Mouse (Mus musculus): ENCODE measurements at regions not wholly inside any gene's neighbourhood (a gene's known extent, or its start where the extent isn't known, plus 50 kb on each side); places are given as distances from the start of the nearest gene placed in this dataset.

DNA sequence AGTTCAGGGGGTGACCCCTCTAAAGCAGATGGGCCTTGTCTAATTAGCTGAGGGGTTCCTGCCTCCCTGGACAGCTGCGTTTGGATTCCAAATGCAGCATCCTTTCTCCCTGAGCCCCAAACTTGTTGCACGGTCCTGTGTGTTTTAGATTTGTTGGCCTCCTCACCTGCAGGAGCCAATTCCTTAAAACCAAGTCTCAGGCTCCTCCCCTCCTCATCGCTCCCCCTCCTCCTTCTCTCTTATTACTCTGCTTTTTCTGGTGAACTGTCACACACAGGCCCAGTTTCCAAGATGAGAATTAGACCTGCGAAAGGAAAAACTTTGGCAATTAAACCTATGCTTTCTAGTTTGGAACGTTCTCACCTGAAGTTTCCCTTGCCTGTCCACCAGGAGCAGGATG lies 106.3 kb downstream of the Ppp4r2 start:
- H3K27ac ChIP-seq (ENCODE audit: low read depth, low read length): no peak overlapping the region
- ATAC-seq (ENCODE audit: low FRiP score, low TSS enrichment): no peak
- no peaks in the 10 kb centered on the region for H3K36me3 ChIP-seq (ENCODE audit: control insufficient read depth, insufficient read depth, low read length)
- H3K4me3 ChIP-seq (ENCODE audit: low read length): no peak overlapping the region
- no peaks in the 10 kb centered on the region for H3K9me3 ChIP-seq (ENCODE audit: control insufficient read depth, low read length)
- no peaks in the 10 kb centered on the region for H3K4me1 ChIP-seq (ENCODE audit: control insufficient read depth, insufficient read depth, low read length)
- no peaks in the 10 kb centered on the region for H3K27me3 ChIP-seq (ENCODE audit: control insufficient read depth, insufficient read depth, low read length)
- no peak overlapping the region for H3K4me2 ChIP-seq (replicated peaks; ENCODE audit: low read depth, low read length)
- no peak overlapping the region for H3K9ac ChIP-seq (ENCODE audit: low read depth, low read length)
- 78% methylated on average over 5 of the region's 5 CpGs for WGBS

DNA sequence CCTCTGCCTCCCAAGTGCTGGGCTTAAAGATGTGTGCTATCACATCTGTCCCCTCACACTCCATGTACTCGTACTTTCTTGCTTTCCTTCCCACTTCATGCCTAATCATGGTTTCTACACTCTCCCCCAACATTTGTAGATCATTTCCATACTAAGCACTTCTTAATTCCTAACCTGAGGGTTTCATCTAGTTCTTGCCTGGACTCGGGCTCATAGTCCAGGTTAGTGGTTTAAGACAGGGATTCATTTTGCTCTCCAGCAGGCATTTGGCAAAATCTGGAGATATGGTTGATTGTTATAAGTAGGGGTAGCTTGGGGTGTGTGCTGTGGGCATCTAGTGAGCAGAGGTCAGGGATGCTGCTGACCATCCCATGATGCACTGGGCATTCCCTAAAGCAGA lies 108.3 kb downstream of the Ppp4r2 start:
- no peak for ATAC-seq (ENCODE audit: low FRiP score, low TSS enrichment)
- 79% methylated on average over 2 of the region's 2 CpGs for WGBS
- no peak overlapping the region for H3K9ac ChIP-seq (ENCODE audit: low read depth, low read length)
- no peak overlapping the region for H3K4me3 ChIP-seq (ENCODE audit: low read length)
- H3K4me1 ChIP-seq (ENCODE audit: control insufficient read depth, insufficient read depth, low read length): no peaks in the 10 kb centered on the region
- H3K36me3 ChIP-seq (ENCODE audit: control insufficient read depth, insufficient read depth, low read length): no peaks in the 10 kb centered on the region
- H3K9me3 ChIP-seq (ENCODE audit: control insufficient read depth, low read length): no peaks in the 10 kb centered on the region
- no peak overlapping the region for H3K27ac ChIP-seq (ENCODE audit: low read depth, low read length)
- H3K4me2 ChIP-seq (replicated peaks; ENCODE audit: low read depth, low read length): no peak overlapping the region
- H3K27me3 ChIP-seq (ENCODE audit: control insufficient read depth, insufficient read depth, low read length): no peaks in the 10 kb centered on the region

DNA sequence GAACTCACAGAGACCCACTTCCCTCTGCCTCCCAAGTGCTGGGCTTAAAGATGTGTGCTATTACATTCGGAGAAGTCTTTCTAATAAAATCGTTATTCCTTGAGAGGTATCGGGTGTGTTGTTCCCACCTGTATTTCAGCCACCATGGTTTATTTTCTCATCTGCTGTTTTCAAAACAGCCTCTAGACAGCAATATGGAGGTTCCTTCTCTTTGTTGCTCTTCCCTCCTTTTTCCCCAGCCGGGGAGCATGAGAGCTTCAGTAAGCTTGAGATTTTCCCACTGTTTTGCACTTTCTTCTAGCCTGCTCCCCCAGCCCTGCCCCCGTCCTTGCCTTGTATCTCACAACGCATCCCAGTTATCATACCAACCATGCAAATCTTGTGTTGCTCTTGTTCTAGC lies 109.5 kb downstream of the Ppp4r2 start:
- ATAC-seq (ENCODE audit: low FRiP score, low TSS enrichment): no peak
- WGBS: 85% methylated on average over 6 of the region's 6 CpGs

DNA sequence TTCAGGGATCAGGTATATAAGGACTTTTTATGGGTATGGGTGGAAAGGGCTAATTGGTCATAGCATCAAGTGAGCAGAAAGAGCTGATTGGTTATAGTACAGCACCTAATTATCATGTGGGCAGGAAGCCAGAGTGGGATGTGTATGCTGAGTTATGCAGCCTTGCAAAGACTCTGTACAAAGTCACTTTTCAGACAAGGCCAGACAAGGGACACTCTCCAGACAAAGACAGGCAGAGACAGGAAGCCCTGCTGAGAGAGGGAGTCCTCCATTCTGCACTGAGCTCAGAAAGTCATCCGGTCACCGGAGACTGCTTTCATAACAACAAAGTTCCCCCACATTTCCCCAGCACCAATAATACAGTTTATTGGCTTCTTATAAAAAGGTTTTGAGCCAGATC lies 112.4 kb downstream of the Ppp4r2 start:
- no peaks in the 10 kb centered on the region for H3K4me1 ChIP-seq (ENCODE audit: control insufficient read depth, insufficient read depth, low read length)

More for the DNA sequence above, 109.5 kb downstream of the Ppp4r2 start:
- Histone ChIP-seq H3K4me1 (ENCODE audit: control insufficient read depth, insufficient read depth, low read length) (no peaks in the 10 kb centered on the region), H3K9me3 (ENCODE audit: control insufficient read depth, low read length) (no peaks in the 10 kb centered on the region), H3K4me2 (replicated peaks; ENCODE audit: low read depth, low read length) (no peak overlapping the region), H3K9ac (ENCODE audit: low read depth, low read length) (no peak overlapping the region), H3K27ac (ENCODE audit: low read depth, low read length) (no peak overlapping the region), H3K27me3 (ENCODE audit: control insufficient read depth, insufficient read depth, low read length) (no peaks in the 10 kb centered on the region), H3K4me3 (ENCODE audit: low read length) (no peak overlapping the region), H3K36me3 (ENCODE audit: control insufficient read depth, insufficient read depth, low read length) (no peaks in the 10 kb centered on the region)

DNA sequence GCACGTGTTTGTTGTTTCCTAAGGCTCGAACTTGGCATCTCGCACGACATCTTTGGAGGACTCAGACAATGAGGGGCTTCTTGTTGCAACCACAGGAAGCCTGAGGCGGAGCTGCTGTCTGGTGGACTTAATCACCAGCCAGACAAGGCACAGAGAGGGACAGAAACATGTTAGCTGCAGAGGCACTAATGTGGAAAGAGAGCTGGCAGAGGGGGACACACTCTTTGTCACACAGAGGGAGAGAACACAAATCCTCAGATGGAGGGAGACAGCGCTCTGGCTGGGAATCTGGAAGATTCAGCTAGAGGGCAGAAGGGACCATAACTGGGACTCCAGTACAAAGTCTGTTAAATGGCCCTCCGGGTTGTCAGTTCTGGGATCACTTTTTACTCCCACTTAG lies 114.9 kb downstream of the Ppp4r2 start:
- Histone ChIP-seq H3K4me3 (ENCODE audit: low read length) (no peak overlapping the region), H3K36me3 (ENCODE audit: control insufficient read depth, insufficient read depth, low read length) (no peaks in the 10 kb centered on the region), H3K9ac (ENCODE audit: low read depth, low read length) (no peak overlapping the region), H3K27me3 (ENCODE audit: control insufficient read depth, insufficient read depth, low read length) (no peaks in the 10 kb centered on the region), H3K4me2 (replicated peaks; ENCODE audit: low read depth, low read length) (no peak overlapping the region), H3K9me3 (ENCODE audit: control insufficient read depth, low read length) (no peaks in the 10 kb centered on the region), H3K27ac (ENCODE audit: low read depth, low read length) (no peak overlapping the region), H3K4me1 (ENCODE audit: control insufficient read depth, insufficient read depth, low read length) (no peaks in the 10 kb centered on the region)
- no peak for ATAC-seq (ENCODE audit: low FRiP score, low TSS enrichment)
- WGBS: 63% methylated on average over 7 of the region's 7 CpGs

More for the DNA sequence above, 112.4 kb downstream of the Ppp4r2 start:
- no peak for ATAC-seq (ENCODE audit: low FRiP score, low TSS enrichment)
- 84% methylated on average over 2 of the region's 2 CpGs for WGBS
- Histone ChIP-seq H3K36me3 (ENCODE audit: control insufficient read depth, insufficient read depth, low read length) (no peaks in the 10 kb centered on the region), H3K4me3 (ENCODE audit: low read length) (no peak overlapping the region), H3K9me3 (ENCODE audit: control insufficient read depth, low read length) (no peaks in the 10 kb centered on the region), H3K27ac (ENCODE audit: low read depth, low read length) (no peak overlapping the region), H3K4me2 (replicated peaks; ENCODE audit: low read depth, low read length) (no peak overlapping the region), H3K9ac (ENCODE audit: low read depth, low read length) (no peak overlapping the region), H3K27me3 (ENCODE audit: control insufficient read depth, insufficient read depth, low read length) (no peaks in the 10 kb centered on the region)

DNA sequence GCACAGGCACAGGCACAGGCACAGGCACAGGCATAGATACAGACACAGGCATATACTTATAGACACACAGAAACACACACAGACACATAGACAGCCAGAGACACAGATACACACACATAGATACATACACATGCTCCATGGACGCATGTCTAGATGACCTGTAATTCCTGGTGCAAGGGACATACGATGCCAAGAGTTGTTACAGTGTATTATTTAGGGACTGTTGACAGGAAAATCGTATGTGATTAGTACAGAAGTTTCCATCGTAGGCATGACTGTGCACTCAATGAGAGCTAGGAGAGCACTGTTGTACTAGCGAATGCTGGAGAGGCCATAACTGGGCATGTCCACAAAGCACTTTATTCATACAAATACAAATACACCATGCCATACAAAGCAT lies 118.2 kb downstream of the Ppp4r2 start:
- Histone ChIP-seq H3K27me3 (ENCODE audit: control insufficient read depth, insufficient read depth, low read length) (no peaks in the 10 kb centered on the region), H3K9ac (ENCODE audit: low read depth, low read length) (no peak overlapping the region), H3K4me2 (replicated peaks; ENCODE audit: low read depth, low read length) (no peak overlapping the region), H3K4me3 (ENCODE audit: low read length) (no peak overlapping the region), H3K36me3 (ENCODE audit: control insufficient read depth, insufficient read depth, low read length) (no peaks in the 10 kb centered on the region), H3K4me1 (ENCODE audit: control insufficient read depth, insufficient read depth, low read length) (no peaks in the 10 kb centered on the region), H3K27ac (ENCODE audit: low read depth, low read length) (no peak overlapping the region), H3K9me3 (ENCODE audit: control insufficient read depth, low read length) (no peaks in the 10 kb centered on the region)
- 83% methylated on average over 5 of the region's 5 CpGs for WGBS
- ATAC-seq (ENCODE audit: low FRiP score, low TSS enrichment): no peak

DNA sequence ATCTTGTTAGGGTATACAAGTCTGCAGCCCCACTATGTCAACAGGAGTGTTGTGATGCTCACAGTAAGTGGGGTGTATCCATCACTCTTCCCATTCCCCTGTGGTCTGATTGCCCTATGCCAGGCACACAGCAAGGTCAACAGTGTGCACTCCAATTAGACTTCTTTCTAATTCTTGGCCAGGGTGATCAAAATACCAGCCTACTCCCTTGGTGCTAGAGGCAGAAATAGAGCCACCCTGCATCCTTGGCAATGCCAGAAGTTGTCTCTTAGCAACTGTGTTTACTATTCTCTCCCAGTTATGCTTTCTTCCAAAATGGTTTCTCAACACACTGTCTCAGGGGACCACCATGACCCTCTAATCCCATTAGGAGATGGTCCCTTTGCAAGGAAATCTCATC lies 119.0 kb downstream of the Ppp4r2 start:
- H3K4me1 ChIP-seq (ENCODE audit: control insufficient read depth, insufficient read depth, low read length): no peaks in the 10 kb centered on the region
- no peak overlapping the region for H3K9ac ChIP-seq (ENCODE audit: low read depth, low read length)
- no peak overlapping the region for H3K4me2 ChIP-seq (replicated peaks; ENCODE audit: low read depth, low read length)
- no peaks in the 10 kb centered on the region for H3K27me3 ChIP-seq (ENCODE audit: control insufficient read depth, insufficient read depth, low read length)
- ATAC-seq (ENCODE audit: low FRiP score, low TSS enrichment): no peak
- no peak overlapping the region for H3K27ac ChIP-seq (ENCODE audit: low read depth, low read length)
- H3K4me3 ChIP-seq (ENCODE audit: low read length): no peak overlapping the region
- no peaks in the 10 kb centered on the region for H3K9me3 ChIP-seq (ENCODE audit: control insufficient read depth, low read length)
- H3K36me3 ChIP-seq (ENCODE audit: control insufficient read depth, insufficient read depth, low read length): no peaks in the 10 kb centered on the region

DNA sequence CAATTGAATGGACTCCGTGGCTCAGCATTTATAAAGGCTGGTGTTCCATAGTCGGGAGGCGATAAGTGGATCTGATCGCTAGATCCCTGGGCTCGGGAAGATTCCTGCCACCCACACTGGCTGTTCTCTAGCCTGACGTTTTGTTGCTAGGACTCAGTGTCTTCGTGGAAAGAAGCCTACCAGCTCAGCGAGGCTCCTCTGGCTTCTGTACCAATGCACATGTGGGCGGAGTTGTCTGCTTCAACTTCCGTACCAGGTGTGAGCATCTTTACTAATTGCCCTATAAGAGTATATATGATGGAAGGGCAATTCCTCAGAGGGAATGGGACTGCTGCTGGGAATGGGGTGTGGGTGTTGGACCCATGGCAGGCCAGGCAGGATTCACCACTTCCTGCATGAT lies 121.1 kb downstream of the Ppp4r2 start:
- Histone ChIP-seq H3K4me1 (ENCODE audit: control insufficient read depth, insufficient read depth, low read length) (no peaks in the 10 kb centered on the region), H3K4me3 (ENCODE audit: low read length) (no peak overlapping the region), H3K27me3 (ENCODE audit: control insufficient read depth, insufficient read depth, low read length) (no peaks in the 10 kb centered on the region), H3K9me3 (ENCODE audit: control insufficient read depth, low read length) (no peaks in the 10 kb centered on the region), H3K4me2 (replicated peaks; ENCODE audit: low read depth, low read length) (no peak overlapping the region), H3K9ac (ENCODE audit: low read depth, low read length) (no peak overlapping the region), H3K36me3 (ENCODE audit: control insufficient read depth, insufficient read depth, low read length) (no peaks in the 10 kb centered on the region), H3K27ac (ENCODE audit: low read depth, low read length) (no peak overlapping the region)
- 90% methylated on average over 10 of the region's 10 CpGs for WGBS
- ATAC-seq (ENCODE audit: low FRiP score, low TSS enrichment): no peak

DNA sequence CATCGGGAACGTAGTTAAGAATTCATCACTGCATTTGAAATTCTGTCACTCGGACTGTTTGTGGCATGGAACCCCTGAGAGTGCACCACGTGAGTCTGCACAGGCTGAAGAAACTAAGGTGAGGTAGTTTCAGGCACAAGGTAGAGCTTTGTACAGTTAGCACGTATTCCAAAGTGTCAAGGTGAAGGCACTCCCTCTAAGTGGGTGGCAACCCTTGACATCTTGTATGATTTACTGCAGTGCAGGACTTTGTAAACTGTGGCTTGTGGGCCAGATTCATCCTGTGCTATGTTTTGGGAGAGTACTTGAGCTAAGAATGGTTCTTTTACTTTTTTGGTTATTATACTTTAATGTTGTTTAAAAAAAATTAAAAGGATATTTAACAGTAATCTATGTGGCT lies 133.1 kb downstream of the Ppp4r2 start:
- Histone ChIP-seq H3K27ac (ENCODE audit: low read depth, low read length) (no peak overlapping the region), H3K9me3 (ENCODE audit: control insufficient read depth, low read length) (no peaks in the 10 kb centered on the region), H3K36me3 (ENCODE audit: control insufficient read depth, insufficient read depth, low read length) (no peaks in the 10 kb centered on the region), H3K4me1 (ENCODE audit: control insufficient read depth, insufficient read depth, low read length) (no peaks in the 10 kb centered on the region), H3K4me2 (replicated peaks; ENCODE audit: low read depth, low read length) (no peak overlapping the region), H3K9ac (ENCODE audit: low read depth, low read length) (no peak overlapping the region), H3K27me3 (ENCODE audit: control insufficient read depth, insufficient read depth, low read length) (no peaks in the 10 kb centered on the region), H3K4me3 (ENCODE audit: low read length) (no peak overlapping the region)
- ATAC-seq (ENCODE audit: low FRiP score, low TSS enrichment): no peak
- 78% methylated on average over 5 of the region's 5 CpGs for WGBS

Measured in kidney, embryonic 14.5 days (tissue).